Mouse (Mus musculus) C2C12 (cell line): ENCODE measurements around the gene Gm20388.

ENCODE experiments used
- CEBPB ChIP-seq: IDR thresholded peaks from one replicate; pipeline ENCODE4 v1.6.1; 2011; ENCODE audit warnings: low read depth, mild to moderate bottlenecking, control low read depth, moderate library complexity
- CTCF ChIP-seq: IDR thresholded peaks from one replicate; pipeline ENCODE4 v1.5.1; 2011; ENCODE audit not compliant: control insufficient read depth, insufficient read depth, insufficient read length
- MYOD1 ChIP-seq: IDR thresholded peaks from one replicate; pipeline ENCODE4 v1.6.1; 2011; ENCODE audit warnings: low read depth; ENCODE audit not compliant: control insufficient read depth, insufficient read length

GRCm38 (mm10) chr8:120786753-120787152, 876.1 kb downstream of the Gm20388 start:
- no peak for TF ChIP-seq CTCF
- no peak for TF ChIP-seq CEBPB
- no peak for TF ChIP-seq MYOD1
